Mouse (Mus musculus) adrenal gland, postnatal 4 days (tissue): ENCODE data around the gene Ciz1. TPM values are rescaled to one million over a fixed set of nuclear protein-coding genes. Genes with fewer than 3 reads are reported as not detected.
A peak's percentile ranks its signal among the peaks of the same experiment; 100 is the strongest.
"Not testable (repeated sequence)": the region's sequence is repeated elsewhere in the genome, so short reads cannot be mapped to it uniquely, and the experiment has no call there.

ENCODE experiments used
- DNase-seq, 2 experiments: peaks; one replicate each; pipeline ENCODE4 v3.0.0; 2021 to 2022; ENCODE audit warnings: low spot score in 2 of 2, mixed read lengths in 2 of 2
- total RNA-seq, 2 experiments: library from RNA; stranded (reverse); gene quantifications; 2 replicates each; pipeline ENCODE4 v1.2.3; 2021

The Ciz1 gene
- total RNA-seq, 2 experiments from 2014 or later: 97.7 to 106 TPM

DNA sequence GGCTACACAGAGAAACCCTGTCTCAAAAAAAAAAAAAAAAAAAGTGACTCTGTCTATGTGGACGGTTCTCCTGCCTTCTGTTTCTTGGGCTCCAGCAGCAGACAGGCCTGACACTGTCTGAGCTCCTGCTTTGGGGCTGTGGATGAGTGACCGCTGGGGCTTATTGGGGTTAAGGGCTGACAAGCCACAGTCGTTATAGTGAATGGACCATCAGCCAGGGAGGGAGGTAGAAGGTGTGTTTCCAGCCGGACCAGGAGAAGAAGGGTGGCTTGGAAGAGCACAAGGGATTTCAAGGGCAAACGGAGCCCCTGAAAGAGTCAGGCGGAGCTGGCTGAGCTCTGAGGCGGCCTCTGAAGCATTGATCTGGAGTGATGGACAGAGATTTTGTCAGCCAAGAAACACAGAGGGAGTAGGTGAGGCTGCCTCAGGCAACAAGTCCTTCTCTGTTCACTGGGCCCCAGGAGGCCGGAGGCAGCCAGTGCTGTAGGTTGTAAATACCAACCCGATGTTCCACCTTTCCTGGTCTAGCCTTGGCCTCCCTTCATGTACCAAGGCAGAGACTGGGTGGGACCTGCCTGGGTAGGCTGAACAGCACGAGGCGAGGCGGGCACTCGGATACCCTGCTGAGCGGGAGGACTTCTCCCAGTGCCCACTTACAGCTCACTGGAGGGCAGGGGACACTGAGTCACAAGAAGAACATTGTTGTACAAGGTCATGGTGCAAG lies 7.4 kb upstream of the Ciz1 start:
- DNase-seq: no peak

DNA sequence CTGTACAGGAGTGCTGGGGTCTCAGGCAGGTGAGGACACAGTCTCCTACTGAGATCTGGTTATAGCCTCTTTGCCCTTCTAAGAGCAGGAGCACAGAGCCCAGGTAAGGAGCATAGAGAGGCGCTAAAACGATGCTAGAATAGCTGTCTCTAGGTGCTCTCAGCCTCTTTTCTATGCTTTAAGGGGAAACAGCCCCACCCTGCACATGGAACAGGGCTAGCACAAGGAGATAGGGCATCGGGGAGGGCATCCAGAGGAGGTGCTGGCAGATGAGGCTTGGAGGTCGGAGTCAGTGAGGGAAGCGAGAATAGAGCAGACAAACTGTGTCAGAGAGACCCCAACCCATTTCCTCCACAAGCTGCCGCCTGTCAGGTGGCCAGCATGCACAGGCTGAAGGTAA lies 5.1 kb upstream of the Ciz1 start:
- no peak for DNase-seq

DNA sequence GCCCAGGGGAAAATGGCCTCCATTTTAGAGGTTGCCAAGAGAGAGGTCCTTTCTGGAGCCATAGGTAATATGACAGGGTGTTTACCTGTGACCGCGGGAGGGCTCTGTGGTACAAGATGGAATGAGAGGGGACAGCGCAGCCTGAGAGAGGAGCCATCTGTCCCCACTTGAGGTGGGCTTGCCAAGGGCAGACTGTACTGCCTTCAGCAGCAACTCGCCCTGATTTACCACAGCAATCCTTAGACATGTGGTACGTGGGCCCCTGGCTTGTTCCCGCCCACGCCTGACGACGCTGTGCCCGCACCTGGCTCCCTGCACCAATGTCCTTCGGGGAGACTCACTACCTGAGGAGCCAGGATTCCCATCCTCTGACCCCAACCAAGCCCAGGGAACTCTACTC lies 3.8 kb upstream of the Ciz1 start:
- no peak for DNase-seq

DNA sequence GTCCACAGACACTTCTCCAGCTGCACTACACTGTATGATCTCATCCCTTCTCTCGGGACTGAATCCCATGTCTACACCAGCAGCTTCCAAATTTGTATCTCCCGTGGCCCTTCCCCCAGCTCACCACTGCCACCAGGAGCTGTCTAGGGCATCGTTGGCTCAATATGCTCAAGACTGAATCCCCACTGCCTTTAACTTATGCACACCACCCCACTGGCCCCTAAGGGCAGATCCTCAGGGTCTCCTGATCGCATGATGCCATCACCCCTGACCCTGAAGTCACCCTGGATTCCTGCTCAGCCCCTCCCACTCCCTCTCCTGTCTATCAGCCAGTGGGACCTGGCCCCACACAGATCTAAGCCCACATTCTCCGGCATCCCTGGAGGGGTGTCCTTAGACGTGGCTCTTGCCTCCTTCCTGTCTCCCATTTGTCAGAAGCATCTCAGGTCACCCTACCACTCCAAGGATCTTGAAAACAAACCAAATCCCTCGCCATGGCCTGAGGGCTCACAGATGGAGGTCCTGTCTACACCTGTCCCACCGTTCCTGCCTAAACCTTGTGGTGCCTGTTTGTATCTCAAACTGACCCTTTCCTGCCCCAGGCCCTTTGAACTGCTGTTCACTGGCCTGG lies 2.4 kb upstream of the Ciz1 start:
- DNase-seq: no peak

DNA sequence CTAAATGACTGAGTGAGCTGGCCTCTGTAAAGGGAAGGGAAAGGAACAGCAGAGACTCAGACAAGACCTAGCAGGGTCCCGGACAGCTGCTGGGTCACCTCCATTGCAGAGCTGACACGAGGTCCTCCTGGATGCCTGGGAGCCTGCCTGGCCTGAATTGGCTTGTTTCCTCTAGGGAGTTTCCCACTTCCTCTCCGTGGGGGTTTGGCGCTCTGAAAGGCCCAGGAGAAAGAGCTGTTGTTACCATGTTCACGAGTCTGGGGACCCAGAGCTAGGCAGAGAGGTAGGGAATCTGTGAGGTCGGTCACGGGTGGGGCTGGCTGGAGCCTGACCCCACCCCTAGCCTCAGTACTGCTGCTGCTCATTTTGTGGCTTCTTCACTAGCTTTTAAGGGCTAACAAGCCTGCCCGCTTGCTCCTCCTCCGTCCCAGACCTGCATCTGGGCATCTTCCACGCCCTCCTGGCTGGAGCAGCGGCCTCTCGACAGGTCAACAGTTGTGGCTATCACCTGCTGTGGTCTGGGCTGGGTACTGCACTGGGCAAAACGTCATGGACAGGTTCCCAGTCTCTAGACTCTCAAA lies 1.6 kb upstream of the Ciz1 start:
- no peak for DNase-seq

GRCm38 (mm10) chr2:32351471-32351961 lies 611 bp upstream of the Ciz1 start:
- no peak for DNase-seq

DNA sequence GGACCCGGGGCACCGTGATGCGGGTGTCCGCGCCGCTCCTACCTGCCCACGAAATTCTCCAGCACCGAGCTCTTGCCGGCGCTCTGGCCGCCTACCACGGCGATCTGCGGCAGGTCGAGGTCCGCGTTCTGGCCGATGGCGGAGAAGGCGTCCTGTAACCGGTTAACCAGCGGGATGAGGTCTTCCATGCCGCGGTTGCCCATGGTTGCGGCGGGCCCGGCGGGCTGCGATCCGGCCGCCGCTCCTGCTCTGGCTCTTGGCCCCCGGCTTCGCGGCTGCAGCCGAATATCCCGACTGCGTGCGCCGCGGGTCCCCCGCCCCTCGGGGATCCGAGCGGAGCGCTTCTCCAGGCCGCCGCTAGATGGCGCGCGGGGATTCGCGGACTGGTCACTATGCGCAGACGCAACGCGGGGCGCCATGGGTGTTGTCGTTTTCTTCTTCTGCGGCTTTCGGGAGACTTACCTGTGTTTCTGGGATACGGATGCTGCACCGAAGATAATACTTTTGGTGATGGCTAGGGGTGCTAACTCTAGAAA lies 948 bp downstream of the Ciz1 start, which contains the start of gene Dnm1:
Gene Dnm1 (minus strand): TSS at position 332 of the 536 bp plus-strand sequence.
- peak; percentile 83 to 87 for DNase-seq

- no peak for DNase-seq
Measured at GRCm38 (mm10) chr2:32353836-32354235, 1.7 kb downstream of the Ciz1 start.

- no peak for DNase-seq
Measured at GRCm38 (mm10) chr2:32354336-32354895, 2.3 kb downstream of the Ciz1 start.

GRCm38 (mm10) chr2:32356216-32356615 lies 4.1 kb downstream of the Ciz1 start:
- DNase-seq: no peak

DNA sequence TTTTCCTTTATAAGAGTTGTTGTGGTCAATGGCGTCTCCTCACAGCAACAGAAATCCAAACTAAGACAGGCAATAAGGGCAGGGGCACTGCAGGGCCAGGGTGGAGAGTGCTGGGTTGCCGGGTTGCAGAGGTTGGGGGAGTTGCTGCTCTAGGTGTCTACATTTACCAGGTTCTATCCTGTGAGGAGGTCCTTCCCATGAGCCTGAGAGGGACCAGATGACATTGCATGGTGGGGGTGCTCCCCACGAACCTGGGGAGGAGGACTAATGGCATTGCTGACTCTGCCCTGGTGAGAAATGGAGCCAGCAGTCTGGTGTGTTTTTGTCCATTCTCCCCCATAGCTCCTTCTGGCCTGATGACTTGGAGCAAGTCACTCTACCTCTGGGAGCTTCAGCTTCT lies 5.6 kb downstream of the Ciz1 start:
- no peak for DNase-seq

DNA sequence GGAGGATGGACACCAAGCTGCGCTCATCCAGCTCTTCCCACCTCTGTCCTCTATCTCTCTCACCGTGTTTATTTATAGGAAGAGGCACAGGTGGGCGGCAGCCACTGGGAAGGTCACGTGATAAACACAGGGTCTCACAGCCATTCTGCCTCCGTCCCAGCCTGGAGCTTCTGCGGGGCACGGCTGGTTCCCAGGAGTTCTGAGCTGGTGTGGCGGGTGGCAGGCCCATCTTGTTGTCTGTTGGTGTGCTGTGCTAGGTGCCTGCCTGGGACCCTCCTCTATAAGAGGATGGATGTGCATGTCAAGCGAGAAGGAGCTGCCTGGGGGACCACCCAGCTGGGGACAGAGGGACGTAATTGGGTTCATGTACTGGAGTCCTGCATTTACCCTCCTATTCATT lies 6.3 kb downstream of the Ciz1 start:
- no peak for DNase-seq

DNA sequence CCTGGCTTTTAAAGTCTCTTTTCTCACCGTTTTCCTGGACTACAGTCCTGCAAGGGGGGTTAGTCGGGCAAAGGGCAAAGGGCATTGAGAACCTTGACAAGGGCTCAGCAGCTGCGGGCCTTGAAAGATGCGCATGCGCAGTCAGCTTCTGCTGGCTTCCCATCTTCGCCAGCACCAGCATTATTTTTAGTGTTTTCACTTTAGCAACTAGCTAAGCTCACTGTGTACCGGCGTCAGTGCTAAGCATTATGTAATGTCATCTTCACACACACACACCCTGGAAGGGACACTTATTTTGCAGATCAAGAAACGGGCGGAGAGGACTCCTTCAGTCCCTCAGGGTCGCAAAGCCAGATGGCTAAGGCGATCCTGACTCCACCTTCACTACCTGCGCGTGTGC lies 8.6 kb downstream of the Ciz1 start:
- DNase-seq: peak; percentile 46 to 47

DNA sequence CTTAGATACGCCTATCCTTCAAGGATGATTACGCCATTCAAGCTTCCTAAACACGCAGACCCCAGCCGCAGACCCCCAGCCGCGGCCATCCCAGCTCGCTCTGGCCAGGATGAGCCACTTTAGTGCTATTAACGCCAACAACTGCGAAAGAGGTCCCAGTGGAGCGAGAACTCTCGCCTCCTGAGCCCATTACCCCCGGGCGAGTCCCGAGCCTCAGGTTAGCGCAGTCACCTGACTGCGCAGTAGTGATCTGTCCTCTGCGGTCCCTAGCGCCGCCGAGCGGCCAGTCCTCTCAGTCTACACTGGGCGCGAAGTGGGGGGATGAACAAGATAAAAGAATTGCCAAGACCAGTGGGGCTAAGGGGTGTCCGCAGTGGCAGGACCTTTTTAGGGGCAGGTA lies 9.3 kb downstream of the Ciz1 start:
- DNase-seq: peak in 1 of 2 experiments; percentile 50

- DNase-seq: not testable (repeated sequence)
Measured at GRCm38 (mm10) chr2:32362274-32362673, 10.1 kb downstream of the Ciz1 start.

DNA sequence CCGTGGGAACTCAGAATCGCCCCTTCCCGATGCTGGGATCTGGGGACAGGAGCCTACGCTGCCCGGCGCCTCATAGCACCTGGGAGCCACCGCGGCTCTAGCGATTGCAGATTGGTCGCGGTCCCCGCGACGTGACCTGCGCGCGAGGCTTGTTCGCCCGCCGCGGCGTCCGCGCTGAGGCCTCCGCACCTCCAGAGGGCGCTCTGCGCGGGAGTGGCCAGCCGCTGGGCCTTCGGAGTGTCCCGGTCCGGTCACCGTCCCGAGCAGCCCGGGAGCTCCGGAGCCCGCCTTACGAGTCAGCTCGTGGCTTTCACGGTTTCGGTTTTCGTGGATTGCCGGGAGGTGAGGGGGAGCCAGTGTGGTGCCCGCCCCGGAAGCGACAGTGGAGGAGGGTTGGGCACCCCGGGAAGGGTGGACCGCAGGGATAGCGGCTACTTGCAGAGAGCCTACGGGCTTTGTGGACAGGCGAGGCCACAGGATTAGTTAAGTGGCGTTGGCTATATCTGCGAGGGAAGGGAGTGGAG lies 10.8 kb downstream of the Ciz1 start:
- DNase-seq: peak; percentile 84 to 91

- no peak for DNase-seq
Measured at GRCm38 (mm10) chr2:32363376-32364106, 11.4 kb downstream of the Ciz1 start.

DNA sequence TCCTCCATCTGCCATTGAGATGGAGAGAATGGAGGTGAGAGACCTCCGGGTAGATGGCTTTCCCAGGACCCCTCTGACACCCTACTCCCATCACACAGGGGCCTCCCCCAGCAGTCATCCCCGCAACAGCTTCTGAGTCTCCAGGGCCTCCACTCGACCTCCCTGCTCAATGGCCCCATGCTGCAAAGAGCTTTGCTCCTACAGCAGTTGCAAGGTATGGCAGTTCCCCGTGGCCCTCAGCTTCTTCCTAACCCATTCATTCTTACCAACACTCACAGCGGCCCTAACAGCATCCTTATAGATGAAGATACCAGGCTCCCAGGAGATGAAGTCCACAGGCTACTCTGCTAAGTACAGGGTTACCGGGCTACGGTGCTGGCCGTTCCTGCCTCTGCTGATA lies 12.0 kb downstream of the Ciz1 start:
- no peak for DNase-seq

- no peak for DNase-seq
Measured at GRCm38 (mm10) chr2:32367315-32367714, 15.2 kb downstream of the Ciz1 start.

DNA sequence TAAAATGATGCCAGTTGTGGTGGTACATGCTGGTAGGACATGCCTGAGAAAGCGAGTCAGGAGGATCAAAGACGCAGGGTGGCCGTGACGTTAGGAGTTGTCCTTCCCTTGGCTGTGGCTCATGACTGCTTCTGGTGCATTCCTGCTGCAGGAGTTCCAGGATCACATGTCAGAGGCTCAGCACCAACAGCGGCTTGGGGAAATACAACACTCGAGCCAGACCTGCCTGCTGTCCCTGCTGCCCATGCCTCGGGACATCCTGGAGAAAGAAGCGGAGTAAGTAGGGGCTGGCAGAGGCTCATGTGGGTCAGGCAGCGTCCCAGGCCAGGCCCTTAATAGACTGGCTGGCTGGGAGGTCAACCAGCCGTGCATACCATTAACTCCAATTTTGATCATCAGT lies 22.1 kb downstream of the Ciz1 start:
- no peak for DNase-seq
